Mouse (Mus musculus) liver, embryonic 14.5 days (tissue): ENCODE measurements at regions not wholly inside any gene's neighbourhood (a gene's known extent, or its start where the extent isn't known, plus 50 kb on each side); places are given as distances from the start of the nearest gene placed in this dataset.

Experiments
- CTCF ChIP-seq: IDR thresholded peaks from 2 replicates; pipeline ENCODE4 v1.5.1; 2016; ENCODE audit warnings: antibody characterized with exemption, low read depth, control low read depth
- EP300 ChIP-seq: IDR thresholded peaks from 2 replicates; pipeline ENCODE4 v1.6.1; 2016; ENCODE audit warnings: antibody characterized with exemption, low read depth

GRCm38 (mm10) chr5:133062481-133062880, 519.3 kb upstream of the Auts2 start:
- TF ChIP-seq CTCF = no peak
- no peak for TF ChIP-seq EP300
